Mouse (Mus musculus) MEL (cell line): Measurements from ENCODE around the gene Sidt2. TPM values are rescaled to one million over a fixed set of nuclear protein-coding genes. Genes with fewer than 3 reads are reported as not detected.
A peak's percentile ranks its signal among the peaks of the same experiment; 100 is the strongest.

Experiments used
- DNase-seq: peaks from one replicate; pipeline ENCODE4 v3.0.0; 2011; ENCODE audit warnings: low read depth, low spot score
- H3K27ac ChIP-seq: 2 replicates; pipeline ENCODE4 v1.5.1; 2012; ENCODE audit warnings: low read depth, mild to moderate bottlenecking, control low read depth, low read length, moderate library complexity; ENCODE audit not compliant: control insufficient read depth
- H3K27me3 ChIP-seq, 2 experiments: fragments of 150-350 bp in 1 of 2; sonication (generic) in 1 of 2; 2 replicates each; pipeline ENCODE4 v1.6.1; 2012; ENCODE audit warnings: low read length in 2 of 2, mild to moderate bottlenecking in 2 of 2, improper control_type of control experiment in 1 of 2, moderate library complexity in 1 of 2; ENCODE audit not compliant: insufficient read depth in 2 of 2, control insufficient read depth in 1 of 2
- H3K36me3 ChIP-seq, 2 experiments: 2 replicates each; pipeline ENCODE4 v1.6.1; 2012 to 2014; ENCODE audit warnings: low read length in 2 of 2, improper control_type of control experiment in 1 of 2, inconsistent platforms in 1 of 2, mild to moderate bottlenecking in 1 of 2; ENCODE audit not compliant: insufficient read depth in 2 of 2, control insufficient read depth in 1 of 2
- H3K4me1 ChIP-seq, 2 experiments: fragments of 150-350 bp in 1 of 2; sonication (generic) in 1 of 2; 2 replicates each; pipeline ENCODE4 v1.6.1; 2012; ENCODE audit warnings: low read length in 2 of 2, improper control_type of control experiment in 1 of 2, mild to moderate bottlenecking in 1 of 2; ENCODE audit not compliant: insufficient read depth in 2 of 2, control insufficient read depth in 1 of 2
- H3K4me3 ChIP-seq, 2 experiments: fragments of 150-350 bp in 1 of 2; sonication (generic) in 1 of 2; 2 replicates each; pipeline ENCODE4 v1.5.1; 2012; ENCODE audit warnings: low read depth in 2 of 2, low read length in 2 of 2, mild to moderate bottlenecking in 2 of 2, moderate library complexity in 2 of 2, control low read depth in 1 of 2, improper control_type of control experiment in 1 of 2; ENCODE audit not compliant: control insufficient read depth in 1 of 2, insufficient read depth in 1 of 2
- H3K79me2 ChIP-seq: 2 replicates; pipeline ENCODE4 v1.6.1; 2012; ENCODE audit warnings: mild to moderate bottlenecking, low read length, moderate library complexity; ENCODE audit not compliant: control insufficient read depth, poor library complexity, insufficient read depth
- H3K9ac ChIP-seq: 2 replicates; pipeline ENCODE4 v1.6.1; 2012; ENCODE audit warnings: low read depth, mild to moderate bottlenecking, control low read depth, low read length, moderate library complexity; ENCODE audit not compliant: control insufficient read depth, poor library complexity, severe bottlenecking
- H3K9me3 ChIP-seq: fragments of 150-350 bp; sonication (generic); replicated peaks from 2 replicates; pipeline ENCODE4 v1.6.1; 2012; ENCODE audit warnings: mild to moderate bottlenecking, low read length, improper control_type of control experiment, moderate library complexity; ENCODE audit not compliant: insufficient read depth
- ELF1 ChIP-seq: IDR thresholded peaks from 2 replicates; pipeline ENCODE4 v1.6.1; 2014; ENCODE audit warnings: low read depth, mild to moderate bottlenecking, inconsistent platforms, low read length, improper control_type of control experiment, moderate library complexity
- EP300 ChIP-seq, 2 experiments: IDR thresholded peaks; 2 replicates each; pipeline ENCODE4 v1.6.1; 2011; ENCODE audit warnings: improper control_type of control experiment in 2 of 2, low read length in 2 of 2, low read depth in 1 of 2, mild to moderate bottlenecking in 1 of 2
- ETS1 ChIP-seq: IDR thresholded peaks from 2 replicates; pipeline ENCODE4 v1.6.1; 2012; ENCODE audit warnings: low read depth, mild to moderate bottlenecking, inconsistent platforms, low read length, improper control_type of control experiment, moderate library complexity
- GABPA ChIP-seq: IDR thresholded peaks from 2 replicates; pipeline ENCODE4 v1.6.1; 2012; ENCODE audit warnings: low read depth, mild to moderate bottlenecking, inconsistent platforms, low read length, improper control_type of control experiment, moderate library complexity
- JUND ChIP-seq: IDR thresholded peaks from 2 replicates; pipeline ENCODE4 v1.6.1; 2011; ENCODE audit warnings: low read depth, mild to moderate bottlenecking, improper control_type of control experiment, low read length
- MAFK ChIP-seq: IDR thresholded peaks from 2 replicates; pipeline ENCODE4 v1.6.1; 2011; ENCODE audit warnings: low read depth, mild to moderate bottlenecking, low read length, improper control_type of control experiment, borderline replicate concordance
- MEF2A ChIP-seq: IDR thresholded peaks from 2 replicates; pipeline ENCODE4 v1.6.1; 2014; ENCODE audit warnings: low read depth, mild to moderate bottlenecking, inconsistent platforms, low read length, improper control_type of control experiment; ENCODE audit not compliant: poor library complexity, insufficient replicate concordance, severe bottlenecking; ENCODE audit errors: extremely low read depth
- MYB ChIP-seq: IDR thresholded peaks from 2 replicates; pipeline ENCODE4 v1.6.1; 2011; ENCODE audit warnings: mild to moderate bottlenecking, low read depth, low read length, improper control_type of control experiment
- POLR2AphosphoS5 ChIP-seq: IDR thresholded peaks from 2 replicates; pipeline ENCODE4 v1.6.1; 2012; ENCODE audit warnings: low read depth, borderline replicate concordance, mild to moderate bottlenecking, inconsistent platforms, low read length, moderate library complexity, mixed read lengths
- RCOR1 ChIP-seq: IDR thresholded peaks from 2 replicates; pipeline ENCODE4 v1.6.1; 2012; ENCODE audit warnings: low read depth, mild to moderate bottlenecking, inconsistent platforms, low read length, improper control_type of control experiment
- TBP ChIP-seq: IDR thresholded peaks from 2 replicates; pipeline ENCODE4 v1.8.0; 2011; ENCODE audit warnings: low read depth, low read length, improper control_type of control experiment
- UBTF ChIP-seq: IDR thresholded peaks from 2 replicates; pipeline ENCODE4 v1.6.1; 2012; ENCODE audit warnings: low read depth, mild to moderate bottlenecking, inconsistent platforms, low read length, improper control_type of control experiment, moderate library complexity, borderline replicate concordance; ENCODE audit not compliant: insufficient read depth
- USF1 ChIP-seq: IDR thresholded peaks from 2 replicates; pipeline ENCODE4 v1.6.1; 2014; ENCODE audit warnings: low read depth, mild to moderate bottlenecking, inconsistent platforms, low read length, improper control_type of control experiment, moderate library complexity
- ZNF384 ChIP-seq: IDR thresholded peaks from 2 replicates; pipeline ENCODE4 v1.6.1; 2012; ENCODE audit warnings: low read depth, mild to moderate bottlenecking, inconsistent platforms, low read length, improper control_type of control experiment
- polyA plus RNA-seq, 2 experiments: library from polyadenylated mRNA; stranded (reverse) in 1 of 2; unstranded in 1 of 2; fragments of >175 nt in 1 of 2; fragments of >200 nt in 1 of 2; gene quantifications; 2 replicates each; pipeline versions ENCODE4 v1.2.1 to v1.2.4; 2012; ENCODE audit warnings: low replicate concordance in 2 of 2, low read depth in 1 of 2; ENCODE audit not compliant: insufficient read length in 2 of 2, insufficient read depth in 1 of 2, missing spikeins in 1 of 2
- total RNA-seq: library from RNA; depleted of rRNA; stranded (reverse); fragments of 300-350 nt; gene quantifications from 2 replicates; pipeline ENCODE4 v1.2.3, GENCODE M21; 2012

The Sidt2 gene
- total and polyA plus RNA-seq, 3 experiments = 27.0 to 71.8 TPM; not detected in 1

- peaks cover 12% of the 10 kb centered on the region for H3K79me2 ChIP-seq
- no peaks in the 10 kb centered on the region for H3K27me3 ChIP-seq
- H3K9ac ChIP-seq = peak overlapping the region; percentile 81
- peaks cover 2 to 4% of the 10 kb centered on the region in 2 experiments; a peak in 2 of 4 replicates for H3K36me3 ChIP-seq
- no peaks in the 10 kb centered on the region for H3K9me3 ChIP-seq
- DNase-seq = no peak
- peak overlapping the region; percentile 84 to 87 for H3K4me3 ChIP-seq
- H3K4me1 ChIP-seq = peaks cover 2 to 11% of the 10 kb centered on the region in 2 experiments; a peak in 2 of 4 replicates
- no peak for TF ChIP-seq EP300 (IDR thresholded peaks at IDR 0.05; ENCODE audit: low read depth in 1 of 2, low read length in 2 of 2)
- TF ChIP-seq JUND = no peak
- no peak for TF ChIP-seq MAFK
- no peak for TF ChIP-seq ZNF384
- TF ChIP-seq MYB = no peak
- TF ChIP-seq TBP = no peak
- no peak for TF ChIP-seq RCOR1
- no peak for TF ChIP-seq UBTF
- TF ChIP-seq, all 39 proteins: peak for 0
- peak overlapping the region; percentile 28; the same call in 1 of the 2 replicates for H3K27ac ChIP-seq
Observed at GRCm38 (mm10) chr9:45953511-45954293, 1.4 kb downstream of the Sidt2 start.

GRCm38 (mm10) chr9:45952890-45953289, 2.2 kb downstream of the Sidt2 start:
- TF ChIP-seq ELF1 (no peak), MEF2A (no peak), USF1 (no peak), ETS1 (no peak), POLR2AphosphoS5 (no peak), GABPA (no peak)
- Histone ChIP-seq H3K9me3 (no peaks in the 10 kb centered on the region), H3K36me3 (peaks cover 2 to 4% of the 10 kb centered on the region in 2 experiments; a peak in 3 of 4 replicates), H3K4me1 (peaks cover 2 to 11% of the 10 kb centered on the region in 2 experiments; a peak in 2 of 4 replicates), H3K9ac (no peak overlapping the region), H3K4me3 (no peak overlapping the region), H3K79me2 (peaks cover 12% of the 10 kb centered on the region), H3K27ac (no peak overlapping the region), H3K27me3 (no peaks in the 10 kb centered on the region)
- no peak for DNase-seq
